Mouse (Mus musculus) kidney, embryonic 16.5 days (tissue): ENCODE measurements at regions not wholly inside any gene's neighbourhood (a gene's known extent, or its start where the extent isn't known, plus 50 kb on each side); places are given as distances from the start of the nearest gene placed in this dataset.
A peak's percentile ranks its signal among the peaks of the same experiment; 100 is the strongest.

Source experiments
- ATAC-seq: fragments of 200-750 bp; cut with Nextera tagmentation; 2 replicates; pipeline ENCODE4 v1.8.0; 2017; ENCODE audit warnings: moderate TSS enrichment; ENCODE audit not compliant: low FRiP score, low TSS enrichment
- H3K27ac ChIP-seq: fragments of 300-500 bp; sonication (generic); 2 replicates; pipeline ENCODE4 v1.5.1; 2014; ENCODE audit warnings: low read length
- H3K27me3 ChIP-seq: fragments of 300-500 bp; sonication (generic); 2 replicates; pipeline ENCODE4 v1.6.1; 2014; ENCODE audit warnings: low read length, control low read depth, mixed read lengths; ENCODE audit not compliant: insufficient read depth
- H3K36me3 ChIP-seq: fragments of 300-500 bp; sonication (generic); 2 replicates; pipeline ENCODE4 v1.6.1; 2014; ENCODE audit warnings: low read length, control low read depth, mixed read lengths; ENCODE audit not compliant: insufficient read depth
- H3K4me1 ChIP-seq: fragments of 300-500 bp; sonication (generic); 2 replicates; pipeline ENCODE4 v1.6.1; 2014; ENCODE audit warnings: low read length, control low read depth, mixed read lengths; ENCODE audit not compliant: insufficient read depth
- H3K4me2 ChIP-seq: fragments of 300-500 bp; sonication (generic); replicated peaks from 2 replicates; pipeline ENCODE4 v1.6.1; 2014; ENCODE audit warnings: low read depth, low read length
- H3K4me3 ChIP-seq: fragments of 300-500 bp; sonication (generic); 2 replicates; pipeline ENCODE4 v1.5.1; 2014; ENCODE audit warnings: mild to moderate bottlenecking, low read length
- H3K9ac ChIP-seq: fragments of 300-500 bp; sonication (generic); replicated peaks from 2 replicates; pipeline ENCODE4 v1.6.1; 2014; ENCODE audit warnings: low read length
- H3K9me3 ChIP-seq: fragments of 300-500 bp; sonication (generic); 2 replicates; pipeline ENCODE4 v1.6.1; 2016; ENCODE audit warnings: low read length, control low read depth
- WGBS: fragments of 180-500 bp; shearing (Covaris S2); extraction: QIAGEN DNeasy Blood & Tissue Kit; methylation state at CpG from one replicate; pipeline ENCODE4 v1.1.7; 2014; 5-methylcytosine and 5-hydroxymethylcytosine counted together

GRCm38 (mm10) chr12:106158620-106159019 lies 148.6 kb downstream of the Vrk1 start:
- 94% methylated on average over 14 of the region's 14 CpGs for WGBS
- no peak overlapping the region for H3K9ac ChIP-seq
- ATAC-seq: no peak
- no peak overlapping the region for H3K27ac ChIP-seq
- H3K27me3 ChIP-seq: no peaks in the 10 kb centered on the region
- H3K4me1 ChIP-seq: no peaks in the 10 kb centered on the region
- no peaks in the 10 kb centered on the region for H3K9me3 ChIP-seq
- no peak overlapping the region for H3K4me3 ChIP-seq
- no peaks in the 10 kb centered on the region for H3K36me3 ChIP-seq
- H3K4me2 ChIP-seq: no peak overlapping the region

GRCm38 (mm10) chr12:106171301-106171700 lies 161.3 kb downstream of the Vrk1 start:
- no peak overlapping the region for H3K9ac ChIP-seq
- no peaks in the 10 kb centered on the region for H3K9me3 ChIP-seq
- peaks cover 36% of the 10 kb centered on the region for H3K27me3 ChIP-seq
- H3K27ac ChIP-seq: no peak overlapping the region
- no peak overlapping the region for H3K4me2 ChIP-seq
- no peak overlapping the region for H3K4me3 ChIP-seq
- no peaks in the 10 kb centered on the region for H3K36me3 ChIP-seq
- no peak for ATAC-seq
- WGBS: 63% methylated on average over 5 of the region's 5 CpGs
- H3K4me1 ChIP-seq: 0 out of 2 replicates have a peak, but pooled peaks cover 5% of the 10 kb centered on the region

DNA sequence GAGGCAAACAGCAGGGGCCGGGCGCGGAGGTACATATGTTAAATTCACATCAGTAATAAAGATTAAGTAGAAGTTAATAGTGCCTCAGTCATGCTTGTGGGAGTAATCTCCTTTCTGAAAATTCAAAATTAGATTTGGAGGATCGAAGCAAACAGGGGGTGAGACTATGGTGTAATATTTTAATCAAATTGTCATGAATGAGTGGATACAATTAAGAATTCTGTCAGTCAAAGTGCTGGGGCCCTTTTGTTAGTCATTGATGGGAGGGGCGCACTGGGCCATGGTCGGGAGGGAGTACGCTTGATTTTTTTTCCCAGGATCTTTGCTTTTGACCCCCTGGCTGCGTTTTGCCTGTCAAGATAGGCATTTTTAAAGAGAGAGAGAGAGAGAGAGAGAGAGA lies 163.2 kb downstream of the Vrk1 start:
- 34% methylated on average over 8 of the region's 8 CpGs for WGBS
- no peak overlapping the region for H3K9ac ChIP-seq
- H3K27ac ChIP-seq: no peak overlapping the region
- H3K4me2 ChIP-seq: no peak overlapping the region
- H3K27me3 ChIP-seq: peaks cover 36% of the 10 kb centered on the region
- H3K4me3 ChIP-seq: no peak overlapping the region
- H3K9me3 ChIP-seq: no peaks in the 10 kb centered on the region
- ATAC-seq: no peak
- no peaks in the 10 kb centered on the region for H3K36me3 ChIP-seq
- H3K4me1 ChIP-seq: 0 out of 2 replicates have a peak, but pooled peaks cover 5% of the 10 kb centered on the region

GRCm38 (mm10) chr12:106174070-106174980 lies 164.3 kb downstream of the Vrk1 start:
- H3K9ac ChIP-seq: peak overlapping the region; percentile 41; the same call in 1 of the 2 replicates
- no peaks in the 10 kb centered on the region for H3K36me3 ChIP-seq
- no peak overlapping the region for H3K27ac ChIP-seq
- H3K4me3 ChIP-seq: peak overlapping the region; percentile 57
- peak overlapping the region; percentile 92 for H3K4me2 ChIP-seq
- H3K4me1 ChIP-seq: 0 out of 2 replicates have a peak, but pooled peaks cover 5% of the 10 kb centered on the region
- ATAC-seq: peak; percentile 47; the same call in 1 of the 2 replicates
- H3K27me3 ChIP-seq: peaks cover 36% of the 10 kb centered on the region
- no peaks in the 10 kb centered on the region for H3K9me3 ChIP-seq
- under 1% methylated on average over 39 of the region's 39 CpGs for WGBS

- H3K4me3 ChIP-seq: peak overlapping the region; percentile 57
- no peaks in the 10 kb centered on the region for H3K36me3 ChIP-seq
- H3K27me3 ChIP-seq: peaks cover 36% of the 10 kb centered on the region
- H3K9ac ChIP-seq: no peak overlapping the region
- peak overlapping the region; percentile 92 for H3K4me2 ChIP-seq
- no peak; the same call in 1 of the 2 replicates for ATAC-seq
- H3K4me1 ChIP-seq: 0 out of 2 replicates have a peak, but pooled peaks cover 5% of the 10 kb centered on the region
- WGBS: 4% methylated on average over 27 of the region's 27 CpGs
- H3K27ac ChIP-seq: no peak overlapping the region
- H3K9me3 ChIP-seq: no peaks in the 10 kb centered on the region
Measured at GRCm38 (mm10) chr12:106174981-106175700, 165.1 kb downstream of the Vrk1 start.

DNA sequence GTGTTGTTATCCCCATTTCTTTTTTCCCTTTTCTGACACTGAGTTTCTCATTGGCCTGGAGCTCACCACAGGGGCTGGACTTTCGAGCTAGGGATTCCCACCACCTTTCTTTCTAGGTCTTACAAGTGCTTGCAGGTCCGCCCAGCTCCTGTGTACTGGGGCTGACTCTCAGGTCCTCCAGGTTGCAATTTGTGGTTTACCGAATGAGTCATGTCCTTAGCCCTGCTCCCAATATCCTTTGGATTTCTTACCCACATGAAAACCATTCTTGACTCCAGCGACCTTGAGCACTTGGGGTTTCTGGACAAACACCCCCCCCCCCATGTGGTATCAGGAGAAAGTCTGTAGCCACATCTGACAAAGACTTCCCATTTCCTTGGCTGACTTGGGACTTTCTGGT lies 167.3 kb downstream of the Vrk1 start:
- no peak overlapping the region for H3K4me2 ChIP-seq
- ATAC-seq: no peak
- no peaks in the 10 kb centered on the region for H3K36me3 ChIP-seq

GRCm38 (mm10) chr12:106177861-106178260 lies 167.8 kb downstream of the Vrk1 start:
- Histone ChIP-seq H3K27me3 (peaks cover 24% of the 10 kb centered on the region), H3K4me2 (no peak overlapping the region), H3K4me3 (no peak overlapping the region), H3K27ac (no peak overlapping the region), H3K36me3 (no peaks in the 10 kb centered on the region), H3K9ac (no peak overlapping the region), H3K9me3 (no peaks in the 10 kb centered on the region), H3K4me1 (0 out of 2 replicates have a peak, but pooled peaks cover 5% of the 10 kb centered on the region)
- 73% methylated on average over 3 of the region's 3 CpGs for WGBS
- no peak for ATAC-seq

More for the DNA sequence above, 167.3 kb downstream of the Vrk1 start:
- Histone ChIP-seq H3K9ac (no peak overlapping the region), H3K4me3 (no peak overlapping the region), H3K9me3 (no peaks in the 10 kb centered on the region), H3K27me3 (peaks cover 28% of the 10 kb centered on the region), H3K27ac (no peak overlapping the region), H3K4me1 (0 out of 2 replicates have a peak, but pooled peaks cover 5% of the 10 kb centered on the region)
- 67% methylated on average over 4 of the region's 4 CpGs for WGBS

DNA sequence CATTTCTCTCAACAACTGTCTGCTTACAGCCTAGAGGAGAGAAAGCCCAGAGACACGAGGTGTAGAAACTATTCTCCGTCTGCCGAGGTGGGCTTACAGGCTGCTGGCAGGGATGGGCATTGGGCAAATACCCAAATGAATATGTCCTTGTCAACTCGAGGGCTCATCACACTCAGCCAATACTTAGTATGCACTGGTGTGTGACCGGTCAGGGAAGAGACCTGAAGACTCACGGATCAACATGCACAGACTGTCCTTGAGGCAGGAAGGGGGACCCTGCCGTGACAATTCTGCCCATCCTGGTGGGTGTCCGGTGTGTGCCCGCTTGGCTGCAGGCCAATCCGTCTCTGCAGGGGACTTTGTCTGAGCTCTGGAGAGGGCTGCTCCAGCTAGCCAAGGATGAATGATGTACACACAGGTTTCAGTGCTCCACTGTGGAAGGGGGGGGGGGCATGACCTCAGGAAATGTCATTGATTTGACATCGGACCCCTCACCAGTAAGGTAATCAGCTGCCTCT lies 168.7 kb downstream of the Vrk1 start:
- Histone ChIP-seq H3K27me3 (peaks cover 15% of the 10 kb centered on the region), H3K36me3 (no peaks in the 10 kb centered on the region), H3K4me3 (no peak overlapping the region), H3K4me1 (0 out of 2 replicates have a peak, but pooled peaks cover 3% of the 10 kb centered on the region), H3K4me2 (no peak overlapping the region), H3K9ac (no peak overlapping the region), H3K9me3 (no peaks in the 10 kb centered on the region), H3K27ac (no peak overlapping the region)
- WGBS: 80% methylated on average over 11 of the region's 11 CpGs
- no peak for ATAC-seq

DNA sequence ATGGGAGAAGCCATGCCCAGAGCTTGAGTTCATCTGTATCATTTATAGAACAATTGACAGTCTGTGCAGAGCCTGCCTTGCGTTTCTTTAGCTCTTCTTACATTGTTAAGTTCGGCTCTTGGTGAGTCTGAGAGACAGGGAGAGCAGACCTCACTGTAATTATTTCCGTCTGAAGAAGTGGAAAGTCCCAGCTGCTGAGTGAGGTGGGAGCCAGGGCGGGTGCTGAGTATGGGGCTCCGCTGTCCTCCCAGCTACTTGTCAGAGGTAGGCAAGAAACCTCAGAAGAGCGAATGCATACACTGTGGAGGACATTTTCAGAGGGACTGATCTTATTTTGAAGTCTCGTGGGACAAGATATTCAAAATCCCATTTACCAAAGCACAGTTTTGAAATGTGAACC lies 172.9 kb downstream of the Vrk1 start:
- no peaks in the 10 kb centered on the region for H3K4me1 ChIP-seq
- H3K4me3 ChIP-seq: no peak overlapping the region
- ATAC-seq: no peak
- no peak overlapping the region for H3K9ac ChIP-seq
- no peaks in the 10 kb centered on the region for H3K9me3 ChIP-seq
- H3K27ac ChIP-seq: no peak overlapping the region
- H3K4me2 ChIP-seq: no peak overlapping the region
- H3K27me3 ChIP-seq: no peaks in the 10 kb centered on the region
- H3K36me3 ChIP-seq: no peaks in the 10 kb centered on the region
- 77% methylated on average over 7 of the region's 7 CpGs for whole genome bisulfite sequencing
